Mouse (Mus musculus) kidney, adult 2 months (tissue): ENCODE data around the gene Ryr1. TPM values are rescaled to one million over a fixed set of nuclear protein-coding genes. Genes with fewer than 3 reads are reported as not detected.

Experiments used
- DNase-seq: peaks from one replicate; pipeline ENCODE4 v3.0.0; 2021
- H3K27ac ChIP-seq: fragments of 200-500 bp; 2 replicates; pipeline ENCODE4 v1.5.1; 2012; ENCODE audit warnings: low read depth, low read length, control low read depth, inconsistent platforms; ENCODE audit not compliant: insufficient read depth
- H3K27me3 ChIP-seq: fragments of 200-500 bp; replicated peaks from 2 replicates; pipeline ENCODE4 v1.6.1; 2012; ENCODE audit warnings: mild to moderate bottlenecking, moderate library complexity, low read length, inconsistent platforms; ENCODE audit not compliant: control insufficient read depth, insufficient read depth
- H3K36me3 ChIP-seq: fragments of 200-500 bp; 2 replicates; pipeline ENCODE4 v1.6.1; 2012; ENCODE audit warnings: mild to moderate bottlenecking, moderate library complexity, low read length, inconsistent platforms; ENCODE audit not compliant: control insufficient read depth, insufficient read depth
- H3K4me1 ChIP-seq: fragments of 200-500 bp; 2 replicates; pipeline ENCODE4 v1.6.1; 2011; ENCODE audit warnings: low read length; ENCODE audit not compliant: control insufficient read depth, insufficient read depth
- H3K4me3 ChIP-seq: fragments of 200-500 bp; 2 replicates; pipeline ENCODE4 v1.5.1; 2011; ENCODE audit warnings: mild to moderate bottlenecking, low read depth, low read length, control low read depth; ENCODE audit not compliant: insufficient read depth
- CTCF ChIP-seq: fragments of 200-500 bp; conservative IDR thresholded peaks from 2 replicates; pipeline ENCODE4 v1.5.1; 2011; ENCODE audit warnings: low read depth, mild to moderate bottlenecking, control low read depth, low read length, moderate library complexity, mixed read lengths; ENCODE audit not compliant: insufficient read depth, insufficient read length
- POLR2A ChIP-seq: fragments of 200-500 bp; IDR thresholded peaks from one replicate; pipeline ENCODE4 v1.6.1; 2011; ENCODE audit warnings: low read depth, low read length, control low read depth
- WGBS: fragments of 180-500 bp; shearing (Covaris S2); methylation state at CpG from one replicate; pipeline ENCODE4 v1.1.7; 2018; 5-methylcytosine and 5-hydroxymethylcytosine counted together
- polyA plus RNA-seq: library from polyadenylated mRNA; depleted of rRNA; stranded (reverse); fragments of >200 nt; gene quantifications from 2 replicates; pipeline ENCODE4 v1.2.3, GENCODE M21; 2012

Ryr1 gene
- polyA plus RNA-seq, 1 experiment: 3.0 TPM

GRCm38 (mm10) chr7:29126173-29126915 lies 1.4 kb upstream of the Ryr1 start:
- Histone ChIP-seq H3K27ac (no peak overlapping the region), H3K4me1 (no peaks in the 10 kb centered on the region), H3K27me3 (no peaks in the 10 kb centered on the region), H3K36me3 (no peaks in the 10 kb centered on the region), H3K4me3 (no peak overlapping the region)
- TF ChIP-seq POLR2A (no peak), CTCF (peak; percentile 80)
- 18% methylated on average over 7 of the region's 7 CpGs for WGBS
- peak; percentile 75 for DNase-seq

DNA sequence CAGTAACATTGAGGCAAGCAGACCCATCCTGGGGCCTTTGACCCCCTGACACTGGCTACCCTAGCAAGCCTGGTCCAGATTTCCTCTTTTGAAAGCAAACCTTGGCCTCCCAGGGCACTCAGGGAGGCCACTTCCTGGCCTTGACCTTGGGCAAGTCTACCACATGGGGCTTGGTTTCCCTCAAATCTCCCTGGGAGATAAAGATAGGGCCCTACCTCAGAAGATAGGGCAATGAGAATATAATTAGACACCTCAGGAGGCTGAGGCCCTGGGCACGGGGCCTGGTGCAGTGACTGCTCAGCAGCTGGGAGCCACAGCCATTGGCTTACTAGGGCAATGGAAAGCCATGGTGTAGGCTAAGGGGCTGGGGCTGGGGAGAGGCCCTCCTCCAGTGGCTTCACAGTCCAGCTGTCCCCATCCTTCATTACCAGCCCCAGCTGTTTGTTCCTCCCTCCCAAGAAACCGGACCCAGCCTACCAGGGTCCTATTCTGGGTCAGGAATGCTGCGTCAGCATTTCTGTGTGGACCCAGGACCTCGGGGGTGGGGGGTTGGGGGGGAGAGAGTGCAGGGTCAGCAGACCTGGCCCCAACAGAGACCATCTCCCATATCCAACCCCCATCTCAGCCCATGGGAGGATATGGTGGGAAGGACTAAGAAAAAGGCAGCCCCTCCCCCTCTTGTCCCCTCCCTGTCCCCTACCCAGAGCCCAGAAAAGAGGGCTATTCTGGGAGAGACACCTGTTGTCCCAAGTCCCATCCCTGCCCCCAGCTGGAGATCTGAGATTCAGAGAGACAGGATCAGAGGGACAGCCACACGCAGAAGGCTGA lies 1.2 kb downstream of the Ryr1 start:
- TF ChIP-seq POLR2A: no peak
- TF ChIP-seq CTCF: no peak
- WGBS: 36% methylated on average over 5 of the region's 5 CpGs
- H3K4me1 ChIP-seq: no peaks in the 10 kb centered on the region
- no peaks in the 10 kb centered on the region for H3K36me3 ChIP-seq
- DNase-seq: no peak
- H3K27me3 ChIP-seq: no peaks in the 10 kb centered on the region
- no peak overlapping the region for H3K4me3 ChIP-seq
- no peak overlapping the region for H3K27ac ChIP-seq

DNA sequence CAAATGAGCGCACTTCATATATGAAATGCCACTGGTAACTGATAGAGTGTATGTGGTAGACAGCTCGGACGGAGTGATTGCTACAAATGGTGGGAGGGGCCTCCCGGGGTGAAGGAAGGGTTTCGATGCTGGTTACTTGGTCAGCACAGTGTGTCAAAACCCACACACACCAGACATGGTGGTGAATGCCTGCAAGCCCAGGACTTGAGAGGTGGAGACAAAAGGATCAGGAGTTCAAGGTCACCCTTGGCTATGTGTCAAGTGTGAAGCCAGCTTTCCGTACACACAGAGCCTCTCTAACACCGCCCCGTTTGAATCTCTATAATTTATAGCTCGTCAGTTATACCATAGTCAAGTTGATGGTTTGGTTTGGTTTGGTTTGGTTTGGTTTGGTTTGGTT lies 2.2 kb downstream of the Ryr1 start:
- no peak overlapping the region for H3K4me3 ChIP-seq
- no peaks in the 10 kb centered on the region for H3K36me3 ChIP-seq
- no peak for TF ChIP-seq CTCF
- TF ChIP-seq POLR2A: no peak
- WGBS: 93% methylated on average over 9 of the region's 9 CpGs
- H3K4me1 ChIP-seq: no peaks in the 10 kb centered on the region
- no peaks in the 10 kb centered on the region for H3K27me3 ChIP-seq
- DNase-seq: no peak
- no peak overlapping the region for H3K27ac ChIP-seq

GRCm38 (mm10) chr7:29119526-29119925 lies 5.5 kb downstream of the Ryr1 start:
- TF ChIP-seq CTCF: no peak
- TF ChIP-seq POLR2A: no peak
- no peak for DNase-seq
- Histone ChIP-seq H3K4me3 (no peak overlapping the region), H3K27me3 (no peaks in the 10 kb centered on the region), H3K36me3 (no peaks in the 10 kb centered on the region), H3K4me1 (no peaks in the 10 kb centered on the region), H3K27ac (no peak overlapping the region)
- 86% methylated on average over 1 of the region's 1 CpGs for WGBS

DNA sequence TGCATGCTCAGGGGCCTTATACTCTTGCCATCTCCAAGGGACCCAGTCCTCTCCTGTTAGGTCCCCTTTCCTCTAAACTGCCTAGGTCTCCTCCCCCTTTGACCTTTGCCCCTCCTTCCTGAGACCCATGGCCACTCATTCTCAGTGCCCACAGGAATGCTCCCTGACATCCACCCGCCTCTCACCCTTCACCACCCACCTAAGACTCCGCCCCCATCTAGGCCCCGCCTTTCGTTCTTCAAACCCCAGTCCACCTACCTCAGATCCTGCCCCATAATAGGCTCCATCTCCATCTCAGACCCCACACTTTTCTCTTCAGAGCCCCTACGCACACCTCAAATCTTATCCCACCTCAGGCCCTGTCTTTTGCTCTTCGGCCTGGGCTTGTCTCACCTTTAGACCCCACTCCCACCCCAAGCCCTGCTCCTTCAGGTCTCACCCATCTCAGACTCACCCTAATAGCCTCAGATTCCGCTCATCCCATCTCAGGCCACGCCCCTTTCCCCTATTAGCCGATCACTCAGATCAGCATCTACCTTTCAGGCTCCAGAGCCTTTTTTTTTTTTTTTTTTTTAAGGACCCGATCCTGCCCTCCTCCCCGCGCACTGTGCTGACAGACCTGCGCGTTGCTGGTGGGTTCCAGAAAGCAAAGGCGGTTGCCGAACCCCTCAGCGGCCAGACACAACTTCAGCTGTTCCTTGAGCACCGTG lies 6.7 kb downstream of the Ryr1 start:
- TF ChIP-seq POLR2A (no peak), CTCF (no peak)
- 21% methylated on average over 18 of the region's 18 CpGs for WGBS
- DNase-seq: no peak
- no peaks in the 10 kb centered on the region for H3K36me3 ChIP-seq
- H3K4me3 ChIP-seq: no peak overlapping the region
- no peak overlapping the region for H3K27ac ChIP-seq
- no peaks in the 10 kb centered on the region for H3K27me3 ChIP-seq
- H3K4me1 ChIP-seq: no peaks in the 10 kb centered on the region

DNA sequence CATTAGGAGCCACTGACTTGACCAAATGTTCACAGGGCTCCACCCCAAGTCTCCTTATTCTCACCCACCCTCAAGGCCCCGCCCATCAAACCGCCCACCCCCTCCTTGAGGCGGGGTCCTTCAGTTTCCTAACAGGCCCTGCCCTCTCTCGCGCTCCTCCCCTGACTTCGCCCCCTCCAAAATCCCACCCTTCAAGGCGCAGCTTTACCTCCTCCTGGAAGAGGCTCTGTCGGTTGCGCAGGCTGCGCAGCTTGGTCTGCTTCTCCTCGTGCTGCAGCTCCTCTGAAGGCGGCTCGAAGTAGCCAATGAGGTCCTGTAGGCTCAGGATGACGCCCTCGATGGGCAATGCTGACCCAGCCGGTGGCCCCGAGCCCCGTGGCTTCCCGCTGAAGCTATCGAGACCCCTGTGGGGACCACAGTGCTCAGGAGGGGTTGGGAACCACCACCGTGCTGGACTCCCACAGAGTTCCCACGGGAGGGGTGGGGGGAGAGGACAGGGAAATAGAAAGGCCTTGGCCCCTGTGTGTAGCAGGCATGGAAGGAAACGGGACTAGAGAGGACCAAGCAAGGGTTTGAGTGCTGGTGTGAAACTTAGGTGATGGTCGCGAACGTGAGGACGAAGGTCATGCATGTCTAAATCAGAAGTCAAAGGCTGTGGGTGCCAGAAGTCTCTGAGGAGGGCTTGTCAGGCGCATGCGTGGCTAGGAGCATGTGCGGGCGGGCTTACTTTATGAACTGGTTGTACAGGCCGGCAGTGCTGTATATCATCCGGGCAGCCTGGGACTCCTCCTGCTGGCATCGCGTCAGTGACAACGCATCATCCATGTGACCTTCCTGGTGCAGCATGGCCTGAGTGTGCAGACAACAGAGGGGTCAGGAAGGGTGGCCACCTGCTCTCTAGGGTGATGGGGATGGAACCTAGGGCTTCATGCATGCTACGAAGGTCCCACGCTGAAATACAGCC lies 15.7 kb downstream of the Ryr1 start:
- no peak overlapping the region for H3K4me3 ChIP-seq
- 34% methylated on average over 38 of the region's 38 CpGs for WGBS
- TF ChIP-seq POLR2A (no peak), CTCF (no peak)
- DNase-seq: peak; percentile 47
- H3K4me1 ChIP-seq: no peaks in the 10 kb centered on the region
- H3K27ac ChIP-seq: no peak overlapping the region
- no peaks in the 10 kb centered on the region for H3K27me3 ChIP-seq
- no peaks in the 10 kb centered on the region for H3K36me3 ChIP-seq
